Mouse (Mus musculus) heart, postnatal 0 days (tissue): ENCODE results near the gene Tars2. TPM values are rescaled to one million over a fixed set of nuclear protein-coding genes. Genes with fewer than 3 reads are reported as not detected.

Experiments
- ATAC-seq: fragments of 200-750 bp; cut with Nextera tagmentation; 2 replicates; pipeline ENCODE4 v1.8.0; 2017; ENCODE audit warnings: low read depth, moderate number of reproducible peaks, moderate library complexity; ENCODE audit not compliant: insufficient read depth
- DNase-seq: peaks from one replicate; pipeline ENCODE4 v3.0.0-alpha.2; 2016; ENCODE audit warnings: low spot score
- H3K27ac ChIP-seq: fragments of 300-500 bp; sonication (generic); 2 replicates; pipeline ENCODE4 v1.5.1; 2014; ENCODE audit warnings: low read depth, mild to moderate bottlenecking
- H3K27me3 ChIP-seq: fragments of 300-500 bp; sonication (generic); 2 replicates; pipeline ENCODE4 v1.6.1; 2014; ENCODE audit warnings: low read length, mixed read lengths; ENCODE audit not compliant: control insufficient read depth, insufficient read depth
- H3K36me3 ChIP-seq: fragments of 300-500 bp; sonication (generic); replicated peaks from 2 replicates; pipeline ENCODE4 v1.6.1; 2014; ENCODE audit warnings: low read length, mixed read lengths; ENCODE audit not compliant: control insufficient read depth, insufficient read depth
- H3K4me1 ChIP-seq: fragments of 300-500 bp; sonication (generic); 2 replicates; pipeline ENCODE4 v1.6.1; 2014; ENCODE audit warnings: antibody characterized with exemption; ENCODE audit not compliant: control insufficient read depth, insufficient read depth
- H3K4me2 ChIP-seq: fragments of 300-500 bp; sonication (generic); 2 replicates; pipeline ENCODE4 v1.6.1; 2014; ENCODE audit warnings: low read depth, mild to moderate bottlenecking, low read length, moderate library complexity
- H3K4me3 ChIP-seq: fragments of 300-500 bp; sonication (generic); 2 replicates; pipeline ENCODE4 v1.5.1; 2014; ENCODE audit warnings: low read depth, low read length
- H3K9ac ChIP-seq: fragments of 300-500 bp; sonication (generic); replicated peaks from 2 replicates; pipeline ENCODE4 v1.6.1; 2014; ENCODE audit warnings: low read depth, low read length, mixed read lengths
- H3K9me3 ChIP-seq: fragments of 300-500 bp; sonication (generic); replicated peaks from 2 replicates; pipeline ENCODE4 v1.6.1; 2016; ENCODE audit warnings: low read length; ENCODE audit not compliant: control insufficient read depth
- CTCF ChIP-seq: IDR thresholded peaks from 2 replicates; pipeline ENCODE4 v1.5.1; 2016; ENCODE audit warnings: antibody characterized with exemption, control low read depth, low read depth
- EP300 ChIP-seq: IDR thresholded peaks from 2 replicates; pipeline ENCODE4 v1.6.1; 2016; ENCODE audit warnings: antibody characterized with exemption, low read depth
- WGBS: fragments of 180-500 bp; shearing (Covaris S2); extraction: QIAGEN DNeasy Blood & Tissue Kit; methylation state at CpG from one replicate; pipeline ENCODE4 v1.1.7; 2014; 5-methylcytosine and 5-hydroxymethylcytosine counted together
- polyA plus RNA-seq: library from polyadenylated mRNA; unstranded; fragments of >200 nt; fragmentation: Nextera tagmentation; extraction: Ambion mirVana; gene quantifications from 2 replicates; pipeline ENCODE4 v1.2.1, GENCODE M21; 2015
- total RNA-seq: library from RNA; depleted of rRNA; stranded (reverse); fragments of >200 nt; gene quantifications from 2 replicates; pipeline ENCODE4 v1.2.3, GENCODE M21; 2014; ENCODE audit warnings: low replicate concordance

The Tars2 gene
- total and polyA plus RNA-seq, 2 experiments from 2014 or later, result 30.0 to 43.5 TPM

GRCm38 (mm10) chr3:95754345-95755206 lies 5.4 kb downstream of the Tars2 start:
- H3K9me3 ChIP-seq, result no peaks in the 10 kb centered on the region
- peak overlapping the region; percentile 95 for H3K4me2 ChIP-seq
- TF ChIP-seq EP300 (peak; percentile 60; the same call in 1 of the 2 replicates), CTCF (no peak)
- ATAC-seq (peak; percentile 99), DNase-seq (peak; percentile 95)
- H3K27me3 ChIP-seq, result no peaks in the 10 kb centered on the region
- H3K4me1 ChIP-seq, result peaks cover 8% of the 10 kb centered on the region; the same call in 1 of the 2 replicates
- peaks cover 37% of the 10 kb centered on the region for H3K36me3 ChIP-seq
- H3K9ac ChIP-seq, result peak overlapping the region; percentile 67
- H3K4me3 ChIP-seq, result peak overlapping the region; percentile 72
- WGBS, result under 1% methylated on average over 30 of the region's 30 CpGs
- peak overlapping the region; percentile 43 for H3K27ac ChIP-seq

- TF ChIP-seq CTCF (no peak), EP300 (no peak)
- Histone ChIP-seq H3K27ac (no peak overlapping the region), H3K27me3 (no peaks in the 10 kb centered on the region), H3K4me1 (no peaks in the 10 kb centered on the region), H3K4me3 (no peak overlapping the region), H3K36me3 (peaks cover 53% of the 10 kb centered on the region), H3K9ac (no peak overlapping the region), H3K9me3 (no peaks in the 10 kb centered on the region), H3K4me2 (no peak overlapping the region)
- DNase-seq, result no peak
- no peak for ATAC-seq
- WGBS, result 93% methylated on average over 3 of the region's 3 CpGs
Measured at GRCm38 (mm10) chr3:95752935-95753334, 7.1 kb downstream of the Tars2 start.

- H3K9me3 ChIP-seq, result no peaks in the 10 kb centered on the region
- DNase-seq (peak; percentile 81), ATAC-seq (peak; percentile 71)
- peak overlapping the region; percentile 52 for H3K4me2 ChIP-seq
- WGBS, result 10% methylated on average over 8 of the region's 8 CpGs
- H3K36me3 ChIP-seq, result peaks cover 38% of the 10 kb centered on the region
- 0 out of 2 replicates have a peak, but pooled peaks have one; percentile 7 for TF ChIP-seq EP300
- no peak for TF ChIP-seq CTCF
- H3K27ac ChIP-seq, result peak overlapping the region; percentile 93
- peaks cover 30% of the 10 kb centered on the region for H3K4me1 ChIP-seq
- H3K9ac ChIP-seq, result peak overlapping the region; percentile 43; the same call in 1 of the 2 replicates
- peak overlapping the region; percentile 15; the same call in 1 of the 2 replicates for H3K4me3 ChIP-seq
- H3K27me3 ChIP-seq, result no peaks in the 10 kb centered on the region
Measured at GRCm38 (mm10) chr3:95740406-95740805, 19.6 kb downstream of the Tars2 start.

GRCm38 (mm10) chr3:95739353-95740104 lies 20.5 kb downstream of the Tars2 start, which contains the start of gene Ecm1:
Ecm1 (minus strand) TSS chr3:95739569.
- Histone ChIP-seq H3K9me3 (no peaks in the 10 kb centered on the region), H3K9ac (peak within 1 kb of the TSS; percentile 44), H3K27ac (peak within 1 kb of the TSS; percentile 93), H3K4me3 (peak within 1 kb of the TSS; percentile 17), H3K4me1 (peaks cover 30% of the 10 kb centered on the region), H3K27me3 (no peaks in the 10 kb centered on the region), H3K4me2 (peak within 1 kb of the TSS; percentile 52), H3K36me3 (peaks cover 31% of the 10 kb centered on the region)
- DNase-seq (peak; percentile 81), ATAC-seq (peak; percentile 67)
- TF ChIP-seq EP300, result no peak
- no peak for TF ChIP-seq CTCF
- WGBS, result 33% methylated on average over 7 of the region's 7 CpGs

- 88% methylated on average over 12 of the region's 12 CpGs for WGBS
- Histone ChIP-seq H3K4me3 (no peak overlapping the region), H3K4me2 (no peak overlapping the region), H3K4me1 (peaks cover 25% of the 10 kb centered on the region), H3K27me3 (no peaks in the 10 kb centered on the region), H3K27ac (no peak overlapping the region), H3K9me3 (no peaks in the 10 kb centered on the region), H3K36me3 (peaks cover 12% of the 10 kb centered on the region), H3K9ac (no peak overlapping the region)
- DNase-seq (no peak), ATAC-seq (no peak)
- no peak for TF ChIP-seq EP300
- TF ChIP-seq CTCF, result no peak
Measured at GRCm38 (mm10) chr3:95735071-95735670, 24.8 kb downstream of the Tars2 start.
